Mouse (Mus musculus) cerebellum, adult 18-20 months (tissue): Measurements from ENCODE around the gene Gpam.

Experiments used
- DNase-seq, 2 experiments: peaks; one replicate each; pipeline ENCODE4 v3.0.0; 2021

Gpam gene

DNA sequence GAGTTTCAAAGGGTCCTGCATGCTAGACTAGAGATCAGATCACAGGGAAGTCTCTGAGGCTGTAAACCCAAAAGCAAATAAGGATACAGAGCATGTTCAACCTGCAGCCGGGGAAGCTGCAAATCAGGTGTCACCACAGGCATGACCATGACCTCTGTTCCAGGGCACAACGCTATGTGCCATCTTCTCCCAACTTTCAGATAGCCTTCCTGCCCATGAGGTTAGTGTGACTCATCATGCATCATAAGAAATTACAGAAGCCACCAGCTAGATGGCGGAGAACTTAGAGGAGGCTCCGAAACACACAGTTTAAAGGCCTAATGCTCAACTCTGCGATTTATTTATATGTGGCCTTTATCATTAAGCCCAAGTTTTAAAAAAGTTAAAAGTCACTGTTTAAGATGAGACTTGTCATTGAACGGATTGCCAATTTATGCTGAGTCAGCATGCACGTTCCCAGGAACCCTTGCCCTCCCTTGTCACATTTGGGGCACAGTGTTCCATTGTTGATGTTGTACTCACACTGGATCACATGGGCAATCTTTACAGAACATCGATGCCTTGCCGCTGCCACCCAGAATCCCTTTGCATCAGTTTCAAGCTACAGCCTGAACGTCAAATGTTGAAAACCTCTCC lies 71.3 kb downstream of the Gpam start:
- no peak for DNase-seq

DNA sequence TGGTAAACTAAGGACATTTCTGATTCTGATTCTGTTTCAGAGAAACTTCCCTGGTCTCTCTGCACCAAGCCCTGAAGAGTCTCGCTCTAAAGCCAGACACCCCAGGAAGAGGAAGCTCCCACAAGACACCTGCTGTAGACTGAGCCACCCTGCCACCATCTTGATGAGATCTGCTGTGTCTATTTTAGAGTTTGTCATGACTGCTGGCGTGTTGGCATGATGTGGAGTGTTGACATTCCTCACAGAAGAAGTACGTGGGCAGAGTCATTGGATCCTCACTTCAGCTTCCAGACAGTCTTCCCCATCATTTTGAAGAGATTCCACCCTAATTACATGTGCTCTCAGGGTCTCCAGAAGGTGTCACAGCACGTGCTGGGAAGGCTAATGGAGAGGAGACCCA lies 73.9 kb downstream of the Gpam start:
- DNase-seq = no peak

DNA sequence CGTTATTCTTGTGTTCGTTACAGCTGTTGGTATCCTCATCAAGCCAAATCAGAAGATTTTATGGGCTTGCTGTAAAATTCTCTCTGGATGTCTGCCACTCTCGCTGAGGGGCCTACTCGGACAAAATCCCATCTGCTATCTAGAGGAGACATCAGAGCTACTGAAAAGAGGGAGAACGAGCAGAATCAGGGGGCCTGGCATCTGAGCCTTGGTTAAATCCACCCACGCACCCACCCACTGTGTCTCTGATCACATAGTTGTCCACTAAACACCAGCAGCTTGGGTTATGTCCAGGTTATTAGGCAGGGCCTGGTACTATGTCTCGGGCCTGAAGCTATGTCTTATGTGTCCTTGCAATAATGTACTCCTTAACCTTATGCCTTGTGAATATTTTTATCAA lies 89.6 kb downstream of the Gpam start:
- no peak for DNase-seq

DNA sequence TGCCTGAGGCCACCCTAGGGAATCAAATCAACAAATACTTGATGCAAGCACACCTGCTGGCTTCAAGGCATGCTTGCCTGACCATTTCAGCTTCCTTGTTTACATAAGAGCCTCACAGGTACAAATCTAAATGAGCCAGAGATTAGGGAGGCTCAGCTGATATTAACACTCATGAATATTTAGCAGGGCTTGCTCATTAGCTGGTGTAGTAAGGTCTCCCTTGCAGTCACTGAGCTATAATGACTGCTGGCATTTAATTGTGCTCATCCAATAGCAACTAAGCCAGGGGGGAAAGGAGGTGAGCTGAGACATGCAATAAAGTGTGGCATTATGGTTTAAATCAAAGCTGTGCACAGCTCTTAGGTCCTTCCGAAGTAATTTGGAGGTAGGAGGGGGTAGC lies 108.2 kb downstream of the Gpam start:
- no peak for DNase-seq
